ENCODE assay signal across 29 mouse cellular contexts in genomic region chr7:97382661-97383060, GRCm38 (mm10). TPM values are rescaled to one million over a fixed set of nuclear protein-coding genes. Genes with fewer than 3 reads are reported as not detected.
DNase-seq lines count a peak whose midpoint lies in the region; ATAC-seq lines count a peak whose summit lies in the region.
"Had no signal": no experiment of that assay in that cellular context is flagged by ENCODE, and none has a peak within 500 bp of the region (broad histone marks: within the 10 kb centered on the region; RNA-seq: fewer than 3 reads in every experiment).

No protein-coding gene starts in this region.

- no peak overlapping the region for H3K4me2 ChIP-seq in liver, embryonic 11.5 days
- H3K4me2 ChIP-seq in liver, embryonic 12.5 days: no peak overlapping the region
- H3K4me2 ChIP-seq: embryonic facial prominence, embryonic 13.5 days; embryonic facial prominence, embryonic 15.5 days; forebrain, embryonic 12.5 days had no signal

- H3K4me3 ChIP-seq in liver, embryonic 11.5 days (ENCODE audit: low read depth, low read length): no peak overlapping the region
- H3K4me3 ChIP-seq in liver, embryonic 12.5 days: no peak overlapping the region
- H3K4me3 ChIP-seq in limb, embryonic 10.5 days: no peak overlapping the region
- H3K4me3 ChIP-seq: embryonic facial prominence, embryonic 13.5 days; embryonic facial prominence, embryonic 15.5 days; erythroblast, embryonic 14.5 days; forebrain, embryonic 10.5 days; forebrain, embryonic 12.5 days had no signal

- peak; percentile 54 for DNase-seq in heart, adult 11 months
- no peak for DNase-seq in heart, postnatal 36 days
- DNase-seq in liver, embryonic 11.5 days (ENCODE audit: low spot score): peak; percentile 27
- no peak for DNase-seq in limb, embryonic 10.5 days (ENCODE audit: low spot score)
- DNase-seq: adrenal gland, adult 8-10 months; adrenal gland, postnatal 14 days; adrenal gland, postnatal 36 days; B cell, adult 2 months; cerebellum, adult 11 months; cerebellum, adult 18-20 months; cerebellum, adult 8-10 months; cerebellum, adult 9-11 months; cerebellum, postnatal 14 days; cerebellum, postnatal 36 days; embryo, embryonic 11 days had no signal

- intact Hi-C loops in heart, postnatal 36 days (cut with DNase I): no loop called here

- peaks cover 55% of the 10 kb centered on the region for H3K36me3 ChIP-seq in liver, embryonic 11.5 days (ENCODE audit: control insufficient read depth, insufficient read depth, low read length)
- peaks cover 99% of the 10 kb centered on the region for H3K36me3 ChIP-seq in liver, embryonic 12.5 days
- peaks cover 99% of the 10 kb centered on the region for H3K36me3 ChIP-seq in limb, embryonic 10.5 days

- 94% methylated on average over 8 of the region's 8 CpGs for WGBS in liver, embryonic 11.5 days
- WGBS in liver, embryonic 12.5 days (ENCODE audit: insufficient replicate concordance): 90% methylated on average over 8 of the region's 8 CpGs
- 96% methylated on average over 8 of the region's 8 CpGs for WGBS in limb, embryonic 10.5 days

- H3K27ac ChIP-seq in liver, embryonic 11.5 days (ENCODE audit: low read depth, low read length): no peak overlapping the region
- no peak overlapping the region for H3K27ac ChIP-seq in liver, embryonic 12.5 days
- H3K27ac ChIP-seq in limb, embryonic 10.5 days: no peak overlapping the region
- H3K27ac ChIP-seq: embryonic facial prominence, embryonic 13.5 days; embryonic facial prominence, embryonic 15.5 days; forebrain, embryonic 10.5 days; forebrain, embryonic 12.5 days had no signal

- no peak overlapping the region for H3K9ac ChIP-seq in liver, embryonic 11.5 days (ENCODE audit: low read depth, low read length)
- H3K9ac ChIP-seq in liver, embryonic 12.5 days: no peak overlapping the region
- H3K9ac ChIP-seq: embryonic facial prominence, embryonic 13.5 days; embryonic facial prominence, embryonic 15.5 days; forebrain, embryonic 12.5 days had no signal

- no peaks in the 10 kb centered on the region for H3K4me1 ChIP-seq in liver, embryonic 11.5 days (replicated peaks; ENCODE audit: control insufficient read depth, insufficient read depth, low read length)
- no peaks in the 10 kb centered on the region for H3K4me1 ChIP-seq in liver, embryonic 12.5 days
- no peaks in the 10 kb centered on the region for H3K4me1 ChIP-seq in limb, embryonic 10.5 days
- H3K4me1 ChIP-seq: embryonic facial prominence, embryonic 13.5 days; embryonic facial prominence, embryonic 15.5 days; forebrain, embryonic 10.5 days; forebrain, embryonic 12.5 days had no signal

- no peak for ATAC-seq in liver, embryonic 11.5 days (replicated peaks; ENCODE audit: low FRiP score)
- no peak for ATAC-seq in liver, embryonic 12.5 days
- ATAC-seq: activated CD4-positive, CD25-positive, alpha-beta regulatory T cell, adult 4 months; CD4-positive, CD25-positive, alpha-beta regulatory T cell, adult 4 months; forebrain, embryonic 14.5 days; Patski had no signal

- no peaks in the 10 kb centered on the region for H3K27me3 ChIP-seq in liver, embryonic 11.5 days (replicated peaks; ENCODE audit: control insufficient read depth, insufficient read depth, low read length)
- no peaks in the 10 kb centered on the region for H3K27me3 ChIP-seq in liver, embryonic 12.5 days (replicated peaks)
- no peaks in the 10 kb centered on the region for H3K27me3 ChIP-seq in limb, embryonic 10.5 days (ENCODE audit: low read depth, poor library complexity, severe bottlenecking)
- H3K27me3 ChIP-seq: CH12.LX; embryonic facial prominence, embryonic 13.5 days; embryonic facial prominence, embryonic 15.5 days; forebrain, embryonic 12.5 days; Patski had no signal

- no peaks in the 10 kb centered on the region for H3K9me3 ChIP-seq in liver, embryonic 11.5 days (ENCODE audit: control insufficient read depth, low read length)
- H3K9me3 ChIP-seq in liver, embryonic 12.5 days (replicated peaks): no peaks in the 10 kb centered on the region
- H3K9me3 ChIP-seq in limb, embryonic 10.5 days (replicated peaks): no peaks in the 10 kb centered on the region
- H3K9me3 ChIP-seq: embryonic facial prominence, embryonic 13.5 days; embryonic facial prominence, embryonic 15.5 days; forebrain, embryonic 10.5 days; forebrain, embryonic 12.5 days; G1E had no signal

RNA-seq across cellular contexts. Expression of gene Alg8, which starts 11.3 kb away (rescaled TPM):
- total RNA-seq in heart, postnatal 36 days (2021): 1 to 10 TPM; 4.2 to 4.7 TPM
- 66.4 and 74.2 TPM in 2 replicates for polyA plus RNA-seq in liver, embryonic 11.5 days (2014; fragmentation: Nextera tagmentation; extraction: Ambion mirVana)
- 48.7 and 50.5 TPM in 2 replicates for polyA plus RNA-seq in liver, embryonic 12.5 days (2016; fragmentation: Nextera tagmentation; extraction: Ambion mirVana)
- polyA plus RNA-seq in limb, embryonic 10.5 days (2016; fragmentation: Nextera tagmentation; extraction: Ambion mirVana): 53.4 and 55.2 TPM in 2 replicates

RNA-seq across cellular contexts. Expression of gene Ndufc2, which starts 17.1 kb away (rescaled TPM):
- 100 to 1,000 TPM; 475 to 537 TPM for total RNA-seq in heart, postnatal 36 days (2021)
- 355 and 359 TPM in 2 replicates for polyA plus RNA-seq in liver, embryonic 11.5 days (2014; fragmentation: Nextera tagmentation; extraction: Ambion mirVana)
- 249 and 261 TPM in 2 replicates for polyA plus RNA-seq in liver, embryonic 12.5 days (2016; fragmentation: Nextera tagmentation; extraction: Ambion mirVana)
- polyA plus RNA-seq in limb, embryonic 10.5 days (2016; fragmentation: Nextera tagmentation; extraction: Ambion mirVana): 305 and 321 TPM in 2 replicates

RNA-seq across cellular contexts. Expression of gene Thrsp, which starts 34.9 kb away (rescaled TPM):
- total RNA-seq in heart, postnatal 36 days (2021): 10 to 100 TPM; 43.7 to 50.9 TPM
- 0.30 TPM in 1 of 2 replicates, not detected in the other for polyA plus RNA-seq in liver, embryonic 11.5 days (2014; fragmentation: Nextera tagmentation; extraction: Ambion mirVana)
- polyA plus RNA-seq in liver, embryonic 12.5 days (2016; fragmentation: Nextera tagmentation; extraction: Ambion mirVana): 0.13 TPM in 1 of 2 replicates, not detected in the other
- 0.45 and 0.46 TPM in 2 replicates for polyA plus RNA-seq in limb, embryonic 10.5 days (2016; fragmentation: Nextera tagmentation; extraction: Ambion mirVana)
- total RNA-seq: CH12.LX; common myeloid progenitor, adult 5-6 weeks had no signal
- polyA plus RNA-seq: activated CD4-positive, CD25-positive, alpha-beta regulatory T cell, adult 4 months; embryonic facial prominence, embryonic 11.5 days; erythroblast, embryonic 14.5 days; G1E had no signal

RNA-seq across cellular contexts. Expression of gene Kctd21, which starts 50.5 kb away (rescaled TPM):
- total RNA-seq in heart, postnatal 36 days (2021): 1 to 10 TPM; 2.7 to 4.7 TPM
- 2.2 and 2.6 TPM in 2 replicates for polyA plus RNA-seq in liver, embryonic 11.5 days (2014; fragmentation: Nextera tagmentation; extraction: Ambion mirVana)
- 0.92 and 1.1 TPM in 2 replicates for polyA plus RNA-seq in liver, embryonic 12.5 days (2016; fragmentation: Nextera tagmentation; extraction: Ambion mirVana)
- 3.5 and 4.2 TPM in 2 replicates for polyA plus RNA-seq in limb, embryonic 10.5 days (2016; fragmentation: Nextera tagmentation; extraction: Ambion mirVana)
- polyA plus RNA-seq: erythroblast, embryonic 14.5 days had no signal

RNA-seq across cellular contexts. Expression of gene Usp35, which starts 50.8 kb away (rescaled TPM):
- total RNA-seq in heart, postnatal 36 days (2021): 1 to 10 TPM in 1 of 2 experiments, under 1 TPM in 1; 0.64 to 1.0 TPM
- polyA plus RNA-seq in liver, embryonic 11.5 days (2014; fragmentation: Nextera tagmentation; extraction: Ambion mirVana): 0.86 and 0.92 TPM in 2 replicates
- polyA plus RNA-seq in liver, embryonic 12.5 days (2016; fragmentation: Nextera tagmentation; extraction: Ambion mirVana): 0.41 and 0.49 TPM in 2 replicates
- 1.6 and 2.0 TPM in 2 replicates for polyA plus RNA-seq in limb, embryonic 10.5 days (2016; fragmentation: Nextera tagmentation; extraction: Ambion mirVana)
- total RNA-seq: common myeloid progenitor, adult 5-6 weeks had no signal

Comparison
In these comparisons a context has a peak if more than half of its experiments do, and no peak if none do; other contexts are left out.
1. DNase-seq: peak in heart, adult 11 months (single experiment) and liver, embryonic 11.5 days (single experiment); none in heart, postnatal 36 days (0 of 2) and limb, embryonic 10.5 days (single experiment).